Mouse (Mus musculus) embryonic facial prominence, embryonic 12.5 days (tissue): Measurements from ENCODE around the gene Cryzl2. TPM values are rescaled to one million over a fixed set of nuclear protein-coding genes. Genes with fewer than 3 reads are reported as not detected.

Experiments used
- ATAC-seq: fragments of 200-750 bp; cut with Nextera tagmentation; 2 replicates; pipeline ENCODE4 v1.8.0; 2017; ENCODE audit not compliant: insufficient number of reproducible peaks, insufficient read depth, low FRiP score, low TSS enrichment
- H3K27ac ChIP-seq: fragments of 300-500 bp; sonication (generic); 2 replicates; pipeline ENCODE4 v1.5.1; 2016; ENCODE audit warnings: mild to moderate bottlenecking
- H3K27me3 ChIP-seq: fragments of 300-500 bp; sonication (generic); 2 replicates; pipeline ENCODE4 v1.6.1; 2016; ENCODE audit warnings: mild to moderate bottlenecking, moderate library complexity
- H3K36me3 ChIP-seq: fragments of 300-500 bp; sonication (generic); 2 replicates; pipeline ENCODE4 v1.6.1; 2016; ENCODE audit warnings: mild to moderate bottlenecking
- H3K4me1 ChIP-seq: fragments of 300-500 bp; sonication (generic); 2 replicates; pipeline ENCODE4 v1.6.1; 2016
- H3K4me2 ChIP-seq: fragments of 300-500 bp; sonication (generic); replicated peaks from 2 replicates; pipeline ENCODE4 v1.6.1; 2016; ENCODE audit warnings: mild to moderate bottlenecking, moderate library complexity
- H3K4me3 ChIP-seq: fragments of 300-500 bp; sonication (generic); 2 replicates; pipeline ENCODE4 v1.5.1; 2016; ENCODE audit warnings: mild to moderate bottlenecking
- H3K9ac ChIP-seq: fragments of 300-500 bp; sonication (generic); 2 replicates; pipeline ENCODE4 v1.6.1; 2016; ENCODE audit warnings: mild to moderate bottlenecking, moderate library complexity
- H3K9me3 ChIP-seq: fragments of 300-500 bp; sonication (generic); 2 replicates; pipeline ENCODE4 v1.6.1; 2016; ENCODE audit warnings: mild to moderate bottlenecking, moderate library complexity
- WGBS: fragments of 180-500 bp; shearing (Covaris S2); methylation state at CpG from one replicate; pipeline ENCODE4 v1.1.7; 2016; 5-methylcytosine and 5-hydroxymethylcytosine counted together
- polyA plus RNA-seq: library from polyadenylated mRNA; unstranded; fragments of >200 nt; fragmentation: Nextera tagmentation; extraction: Ambion mirVana; gene quantifications from 2 replicates; pipeline ENCODE4 v1.2.1, GENCODE M21; 2016

Cryzl2 gene
- polyA plus RNA-seq, 1 experiment from 2014 or later: 11.0 TPM

DNA sequence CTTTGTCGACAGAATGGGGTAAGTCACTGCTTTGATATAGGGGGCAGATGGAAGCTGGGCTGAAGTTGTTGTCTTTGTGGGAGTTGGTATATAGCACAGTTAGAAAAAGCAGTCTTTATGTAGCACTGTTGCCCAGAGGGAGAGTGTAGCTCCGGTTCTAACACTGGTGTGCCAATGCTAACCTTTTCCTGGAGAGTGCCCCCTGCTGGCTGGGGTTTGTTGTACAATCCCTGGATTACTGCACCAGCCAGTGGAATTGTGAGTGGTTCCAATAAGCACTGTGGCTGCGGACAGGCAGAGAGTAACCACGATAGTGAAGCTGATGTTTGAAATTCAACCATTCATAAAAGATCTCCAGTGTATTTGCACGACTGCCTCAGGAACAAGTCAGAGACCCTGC, 79.3 kb downstream of the Cryzl2 start:
- ATAC-seq: no peak
- 81% methylated on average over 5 of the region's 5 CpGs for WGBS
- Histone ChIP-seq H3K4me1 (no peaks in the 10 kb centered on the region), H3K36me3 (no peaks in the 10 kb centered on the region), H3K9me3 (no peaks in the 10 kb centered on the region), H3K9ac (no peak overlapping the region), H3K4me2 (no peak overlapping the region), H3K27ac (no peak overlapping the region), H3K4me3 (no peak overlapping the region), H3K27me3 (no peaks in the 10 kb centered on the region)

Other genes with a start within 250 kb of the Cryzl2 start
- gene Rasal2, start 46.0 kb upstream of the Cryzl2 start, polyA plus RNA-seq: 15.8 and 16.2 TPM in 2 replicates
- 1.7 and 2.1 TPM in 2 replicates for gene Sec16b, start 48.2 kb downstream of the Cryzl2 start, polyA plus RNA-seq